Mouse (Mus musculus) layer of hippocampus, postnatal 36 days (tissue): ENCODE measurements around the gene Slc22a14. TPM values are rescaled to one million over a fixed set of nuclear protein-coding genes. Genes with fewer than 3 reads are reported as not detected.
A peak's percentile ranks its signal among the peaks of the same experiment; 100 is the strongest.
"Not testable (repeated sequence)": the region's sequence is repeated elsewhere in the genome, so short reads cannot be mapped to it uniquely, and the experiment has no call there.

ENCODE experiments used
- DNase-seq, 2 experiments: peaks; one replicate each; pipeline ENCODE4 v3.0.0; 2022
- total RNA-seq, 2 experiments: library from RNA; stranded (reverse); gene quantifications; 2 replicates each; pipeline ENCODE4 v1.2.3; 2021

The Slc22a14 gene
- total RNA-seq, 2 experiments from 2014 or later = not detected

- DNase-seq = peak; percentile 99
Measured at GRCm38 (mm10) chr9:119322289-119323259, 42.8 kb downstream of the Slc22a14 start, which contains the start of gene Oxsr1. Gene Oxsr1 (minus strand): TSS chr9:119322427.

- DNase-seq = peak in 1 of 2 experiments; percentile 11
Measured at GRCm38 (mm10) chr9:119321392-119322229, 43.7 kb downstream of the Slc22a14 start.

GRCm38 (mm10) chr9:119320946-119321345 lies 44.4 kb downstream of the Slc22a14 start:
- DNase-seq = no peak

GRCm38 (mm10) chr9:119320446-119320845 lies 44.9 kb downstream of the Slc22a14 start:
- DNase-seq = no peak

GRCm38 (mm10) chr9:119318891-119319290 lies 46.5 kb downstream of the Slc22a14 start:
- DNase-seq = no peak

- DNase-seq = no peak
Measured at GRCm38 (mm10) chr9:119313096-119313495, 52.3 kb downstream of the Slc22a14 start.

- DNase-seq = no peak
Measured at GRCm38 (mm10) chr9:119309067-119309466, 56.3 kb downstream of the Slc22a14 start.

- DNase-seq = no peak
Measured at GRCm38 (mm10) chr9:119305863-119306262, 59.5 kb downstream of the Slc22a14 start.

- no peak for DNase-seq
Measured at GRCm38 (mm10) chr9:119298563-119298962, 66.8 kb downstream of the Slc22a14 start.

GRCm38 (mm10) chr9:119297696-119298095 lies 67.7 kb downstream of the Slc22a14 start:
- no peak for DNase-seq

GRCm38 (mm10) chr9:119290791-119291190 lies 74.6 kb downstream of the Slc22a14 start:
- no peak for DNase-seq

GRCm38 (mm10) chr9:119280894-119281682 lies 84.3 kb downstream of the Slc22a14 start:
- DNase-seq = no peak

GRCm38 (mm10) chr9:119278031-119278430 lies 87.3 kb downstream of the Slc22a14 start:
- DNase-seq = no peak

GRCm38 (mm10) chr9:119276321-119276720 lies 89.0 kb downstream of the Slc22a14 start:
- peak in 1 of 2 experiments; percentile 35 for DNase-seq

GRCm38 (mm10) chr9:119274814-119275213 lies 90.5 kb downstream of the Slc22a14 start:
- not testable (repeated sequence) for DNase-seq

GRCm38 (mm10) chr9:119271496-119271895 lies 93.9 kb downstream of the Slc22a14 start:
- no peak for DNase-seq

- DNase-seq = no peak
Measured at GRCm38 (mm10) chr9:119268588-119269145, 96.7 kb downstream of the Slc22a14 start.

GRCm38 (mm10) chr9:119268120-119268519 lies 97.2 kb downstream of the Slc22a14 start:
- DNase-seq = no peak

- DNase-seq = not testable (repeated sequence)
Measured at GRCm38 (mm10) chr9:119266121-119266395, 99.3 kb downstream of the Slc22a14 start.

- not testable (repeated sequence) for DNase-seq
Measured at GRCm38 (mm10) chr9:119265373-119266120, 99.8 kb downstream of the Slc22a14 start.

GRCm38 (mm10) chr9:119263067-119263466 lies 102.3 kb downstream of the Slc22a14 start:
- DNase-seq = no peak
